Mouse (Mus musculus) hindlimb bud, embryonic 11.5 days (tissue): ENCODE results near the gene Zfyve26.
A peak's percentile ranks its signal among the peaks of the same experiment; 100 is the strongest.

ENCODE experiments used
- DNase-seq: peaks from one replicate; pipeline ENCODE4 v3.0.0-alpha.2; 2012; ENCODE audit warnings: low read depth, low spot score; ENCODE audit errors: extremely low spot score

Zfyve26 gene

DNA sequence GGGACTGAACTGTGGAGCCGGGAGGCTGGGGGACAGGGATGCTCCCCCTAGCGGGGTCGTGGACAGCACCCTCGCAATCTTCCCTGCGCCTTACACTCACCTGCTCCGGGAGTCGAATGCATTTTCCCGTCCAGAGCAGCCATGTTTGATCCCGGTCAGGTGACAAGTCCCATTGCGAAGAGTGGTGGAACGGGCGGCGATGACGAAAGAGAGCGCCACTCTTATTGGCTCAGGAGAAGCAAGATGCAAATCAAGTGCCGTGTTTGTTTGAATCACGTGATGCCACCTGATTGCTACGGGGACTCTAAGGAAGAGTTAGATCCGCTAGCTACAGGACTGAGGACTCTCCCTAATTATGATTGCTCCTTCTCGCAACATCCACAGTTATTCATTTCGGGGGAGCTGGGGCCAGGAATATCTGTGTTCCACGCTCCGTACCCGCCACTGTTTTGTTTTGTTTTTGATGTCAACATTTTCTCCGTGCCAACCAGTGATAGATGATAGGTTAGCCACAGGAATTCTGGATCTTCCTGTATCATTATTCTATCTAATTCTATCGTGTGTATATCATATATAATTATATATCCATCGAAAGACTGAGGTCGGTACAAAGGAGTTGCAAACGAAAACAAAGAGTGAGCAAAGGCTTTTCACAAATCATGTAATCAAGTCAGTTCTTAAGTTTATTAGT lies at the start of gene Zfyve26:
Gene Zfyve26 (minus strand): TSS at position 179 of the 691 bp plus-strand sequence.
- peak; percentile 88 for DNase-seq

DNA sequence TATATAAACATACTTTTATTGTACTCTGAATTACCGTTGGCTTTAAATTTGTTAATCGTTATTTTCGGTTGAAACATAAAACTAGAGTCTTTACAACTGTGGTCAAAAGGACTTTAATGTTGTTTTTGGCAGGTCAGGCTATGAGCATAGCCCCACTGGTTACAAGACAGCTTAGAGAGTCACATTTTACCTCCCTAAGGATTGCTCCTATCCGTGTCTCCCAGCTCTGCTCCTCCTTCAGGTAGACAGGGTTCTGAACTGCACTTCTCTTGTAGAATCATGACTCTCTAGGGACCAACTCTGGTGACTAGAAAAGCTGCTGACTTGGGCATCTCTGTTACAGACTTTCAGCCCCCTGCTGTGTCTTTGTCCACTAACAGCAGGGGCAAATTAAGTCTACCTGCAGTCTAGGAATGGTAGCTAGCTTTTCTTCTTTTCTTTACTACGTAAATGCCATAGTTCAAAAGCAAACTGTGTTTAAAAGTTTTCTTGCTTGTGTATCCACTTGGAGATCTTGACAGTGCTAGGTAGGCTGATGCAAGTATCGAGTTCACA lies 45.3 kb upstream of the Zfyve26 start:
- no peak for DNase-seq

DNA sequence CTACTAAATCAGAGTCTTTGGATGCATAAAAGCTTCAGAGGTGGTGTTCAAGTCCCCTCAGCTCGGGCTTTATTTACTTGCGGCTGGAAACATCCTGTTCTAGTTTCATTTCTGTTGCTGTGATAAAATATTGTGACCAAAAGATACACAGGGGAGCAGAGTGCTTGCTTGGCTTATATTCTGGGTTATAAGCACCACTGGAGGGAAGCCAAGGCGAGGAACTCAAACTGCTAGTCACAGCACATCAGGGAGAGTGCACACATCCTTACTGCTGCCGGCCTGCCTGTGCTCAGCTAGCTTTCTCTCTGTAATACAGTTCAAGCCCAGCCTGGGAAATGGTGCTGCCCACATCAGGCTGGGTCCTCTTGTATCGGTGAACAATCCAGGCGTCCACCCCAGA lies 44.4 kb upstream of the Zfyve26 start:
- DNase-seq: no peak

DNA sequence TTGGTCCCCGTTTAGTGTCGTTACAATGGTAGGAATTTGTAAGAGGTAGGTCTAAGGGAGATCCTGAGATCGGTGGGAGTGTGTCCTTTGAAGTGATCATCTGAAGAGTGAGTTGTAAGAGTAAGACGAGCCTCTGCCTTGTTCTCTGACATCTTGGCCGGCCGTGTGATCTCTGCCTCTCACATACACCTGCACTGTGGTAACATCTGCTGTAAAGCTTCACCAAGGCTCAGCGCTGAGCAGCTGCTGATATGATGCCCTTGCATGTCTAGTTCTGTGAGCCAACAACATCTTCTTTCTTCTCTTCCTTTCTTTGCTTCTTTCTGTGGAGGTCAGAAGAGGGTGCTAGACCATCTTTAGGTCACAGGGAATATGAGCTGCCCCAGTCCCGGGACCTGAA lies 42.7 kb upstream of the Zfyve26 start:
- DNase-seq: no peak

DNA sequence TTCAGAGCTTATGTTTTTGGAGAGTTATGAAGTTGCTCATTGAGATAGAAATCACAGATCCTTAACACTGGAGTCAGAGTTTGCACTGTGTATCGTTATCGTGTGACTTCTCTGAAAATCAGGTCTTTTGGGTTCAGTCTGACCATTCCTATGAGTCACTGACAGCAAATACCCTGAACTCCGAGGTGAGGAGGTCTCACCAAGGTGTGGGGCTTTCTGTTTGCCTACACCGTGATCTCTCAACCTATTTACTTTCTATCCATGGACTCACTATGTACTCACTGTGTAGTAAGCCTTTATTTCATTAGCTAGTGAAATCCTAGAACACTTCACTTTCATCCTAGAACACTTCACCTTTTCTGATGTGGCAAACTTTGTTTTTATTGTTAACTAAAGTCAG lies 35.6 kb upstream of the Zfyve26 start:
- no peak for DNase-seq

DNA sequence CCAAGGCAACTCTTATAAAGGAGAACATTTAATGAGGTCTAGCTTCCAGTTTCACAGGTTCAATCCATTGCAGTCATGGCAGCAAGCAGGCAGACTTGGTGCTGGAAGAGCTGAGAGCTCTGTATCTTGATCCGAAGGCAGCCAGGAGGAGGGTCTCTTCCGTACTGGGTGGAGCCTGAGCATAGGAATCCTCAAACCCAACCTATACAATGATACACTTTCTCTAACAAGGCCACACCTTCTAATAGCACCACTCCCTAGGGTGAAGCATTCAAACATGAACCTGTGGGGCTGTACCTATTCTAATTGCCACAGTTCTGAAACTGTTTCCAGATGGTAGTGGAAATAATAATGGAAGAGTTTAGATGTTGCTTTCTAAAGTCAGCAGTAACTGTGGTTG lies 34.5 kb upstream of the Zfyve26 start:
- no peak for DNase-seq

DNA sequence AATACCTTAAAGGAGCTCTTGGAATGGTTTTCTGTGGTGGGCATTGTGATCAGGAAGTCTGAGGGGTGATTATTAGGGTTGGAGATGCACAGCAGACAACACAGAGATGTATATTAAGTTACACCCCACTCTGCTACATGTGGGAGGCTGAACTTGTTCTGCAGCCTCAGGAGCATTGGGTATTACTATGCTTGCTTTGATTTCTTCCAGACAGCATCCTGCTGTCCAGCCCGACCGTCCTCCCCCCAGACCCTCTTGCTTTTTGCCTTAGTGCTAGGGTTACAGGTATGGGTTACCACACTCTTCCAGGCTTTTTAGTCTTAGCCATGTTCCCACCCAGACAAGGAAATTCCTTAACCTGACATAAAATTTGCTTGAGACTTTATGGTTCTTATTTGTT lies 31.8 kb upstream of the Zfyve26 start:
- no peak for DNase-seq

DNA sequence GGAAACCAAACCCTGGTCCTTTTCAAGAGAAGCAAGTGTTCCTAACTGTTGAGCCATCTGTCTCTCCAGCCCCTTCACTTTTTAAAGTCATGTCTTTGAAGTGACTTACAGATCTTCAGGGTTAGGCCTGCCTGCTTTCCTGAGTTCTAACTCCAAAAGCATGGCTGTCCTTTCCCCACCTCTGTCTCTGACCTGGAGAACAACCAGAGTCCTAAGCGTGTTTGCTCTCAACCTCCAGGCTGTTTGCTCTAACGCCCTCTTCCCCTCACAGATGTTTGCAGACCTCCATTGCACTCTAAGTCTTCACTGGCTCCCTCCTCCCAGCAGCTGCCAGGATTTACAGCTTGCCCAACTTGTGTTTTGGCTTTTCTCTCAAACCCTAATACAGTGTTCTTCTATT lies 30.6 kb upstream of the Zfyve26 start:
- no peak for DNase-seq

DNA sequence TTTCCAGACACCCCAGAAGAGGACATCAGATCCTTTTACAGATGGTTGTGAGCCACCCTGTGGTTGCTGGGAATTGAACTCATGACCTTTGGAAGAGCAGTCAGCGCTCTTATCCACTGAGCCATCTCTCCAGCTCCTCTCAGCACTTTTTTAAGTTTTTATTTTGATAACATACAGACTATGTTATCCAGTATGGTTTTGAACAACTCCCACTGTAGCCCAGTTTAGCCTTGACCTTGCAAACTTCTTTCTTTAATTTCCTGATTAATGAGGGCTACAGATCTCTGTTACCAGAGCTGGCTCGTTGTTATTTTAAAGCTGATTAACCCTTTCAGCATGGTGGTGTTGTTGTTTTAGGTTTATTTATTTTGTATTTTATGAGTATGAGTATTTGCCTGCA lies 30.1 kb upstream of the Zfyve26 start:
- DNase-seq: no peak

DNA sequence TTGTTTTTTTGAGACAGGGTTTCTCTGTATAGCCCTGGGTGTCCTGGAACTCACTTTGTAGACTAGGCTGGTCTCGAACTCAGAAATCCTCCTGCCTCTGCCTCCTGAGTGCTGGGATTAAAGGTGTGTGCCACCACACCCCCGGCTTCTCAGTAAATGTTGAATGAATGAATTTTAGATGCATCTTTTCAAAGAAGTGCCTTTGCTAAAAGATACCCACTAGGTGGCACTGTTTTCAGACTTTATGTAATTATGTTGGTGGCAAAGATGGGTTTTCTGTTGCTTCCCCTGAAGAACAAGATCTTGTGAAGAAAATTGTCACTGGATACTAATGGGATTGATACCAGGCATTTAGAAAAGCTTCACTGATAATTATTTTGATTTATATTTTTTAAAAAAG lies 26.4 kb upstream of the Zfyve26 start:
- peak; percentile 22 for DNase-seq

DNA sequence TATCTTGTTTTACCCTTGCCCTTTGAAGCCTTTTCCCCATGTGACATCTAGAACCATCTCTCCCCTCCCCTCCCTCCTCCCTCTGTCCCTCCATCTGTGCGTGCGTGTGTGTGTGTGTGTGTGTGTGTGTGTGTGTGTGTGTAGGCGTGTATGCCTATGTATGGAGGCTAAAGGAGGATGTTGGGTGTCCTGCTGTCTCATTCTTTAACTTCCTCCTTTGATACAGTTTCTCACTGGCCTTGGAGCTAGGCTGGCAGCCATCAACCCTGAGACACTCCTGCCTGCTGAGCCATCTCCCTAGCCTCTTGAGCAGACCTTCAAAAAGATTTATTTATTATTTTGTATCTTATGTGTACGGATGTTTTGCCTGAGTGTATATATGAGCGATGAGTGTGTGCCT lies 24.8 kb upstream of the Zfyve26 start:
- DNase-seq: no peak

DNA sequence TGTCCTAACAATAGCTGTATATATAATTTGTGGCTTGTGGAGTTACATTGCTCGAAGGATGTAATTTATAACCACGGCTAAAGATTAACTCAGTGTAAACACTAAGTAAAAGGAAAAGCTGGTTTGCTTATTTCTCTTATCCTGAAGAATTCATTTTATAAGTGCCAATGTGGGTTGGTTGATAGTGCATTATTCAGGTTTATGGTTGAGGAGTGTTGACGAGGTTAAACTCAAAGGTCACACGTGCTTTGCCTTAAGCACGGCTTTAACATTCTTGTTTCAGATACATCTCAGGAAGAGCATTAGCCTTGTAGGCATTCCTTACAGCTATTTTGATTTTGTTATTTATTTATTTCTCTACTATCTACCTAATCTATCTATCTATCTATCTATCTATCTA lies 21.2 kb upstream of the Zfyve26 start:
- no peak for DNase-seq

DNA sequence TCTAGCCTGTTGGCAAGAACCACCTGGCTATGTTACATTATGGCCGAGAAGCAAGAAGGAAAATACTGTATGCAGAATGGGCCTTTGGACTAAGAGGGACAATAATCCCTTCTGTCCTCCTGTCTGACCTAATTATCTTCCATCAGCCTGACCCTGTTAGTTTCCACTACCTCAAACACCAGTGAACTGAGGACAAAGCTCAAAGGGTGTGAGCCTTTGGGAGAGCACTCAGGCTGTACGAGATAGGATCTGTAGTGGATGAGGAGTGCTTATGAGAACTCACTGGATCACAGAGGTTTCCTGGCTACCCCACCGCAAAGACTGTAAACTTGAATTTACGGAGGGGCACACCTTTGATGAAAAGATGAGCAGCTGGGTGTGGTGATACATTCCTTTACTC lies 17.6 kb upstream of the Zfyve26 start:
- no peak for DNase-seq

DNA sequence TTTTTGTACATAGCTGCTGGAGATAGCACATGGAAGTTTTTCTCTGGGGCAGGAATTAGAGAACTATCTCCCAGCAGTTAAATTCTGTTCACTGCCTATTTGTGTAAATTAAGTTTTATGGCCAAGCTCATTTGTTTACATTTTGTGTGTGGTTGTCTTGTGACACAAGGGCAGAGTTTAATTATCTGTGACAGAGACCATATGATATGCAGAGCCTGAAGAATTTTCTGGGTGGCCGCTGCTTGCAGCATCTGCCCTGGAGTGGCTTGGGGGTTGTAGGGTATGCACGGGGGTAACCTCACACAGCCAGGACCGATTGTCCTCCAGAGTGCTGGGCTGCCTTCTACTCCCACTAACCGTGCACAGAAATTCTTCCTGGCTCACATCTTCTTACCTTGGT lies 9.9 kb upstream of the Zfyve26 start:
- DNase-seq: no peak

DNA sequence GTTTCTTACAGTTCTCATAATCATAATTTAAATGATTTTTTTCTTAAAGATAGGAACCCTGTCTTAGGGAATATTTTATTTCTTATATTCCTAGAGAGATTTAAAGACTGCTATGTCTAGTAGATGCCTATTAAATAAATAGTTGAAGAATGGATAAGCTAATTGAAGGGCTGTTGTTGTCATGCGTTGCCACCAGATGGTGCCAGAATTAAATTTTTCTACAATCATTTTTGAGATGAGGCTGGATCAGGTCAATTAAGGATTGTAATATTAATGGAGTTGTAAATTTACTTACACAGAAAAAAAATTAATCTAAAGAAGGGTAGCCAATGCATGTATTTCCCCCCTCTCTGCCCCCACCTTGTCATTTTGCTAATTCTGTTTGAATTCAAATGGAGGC lies 9.0 kb upstream of the Zfyve26 start:
- DNase-seq: no peak

DNA sequence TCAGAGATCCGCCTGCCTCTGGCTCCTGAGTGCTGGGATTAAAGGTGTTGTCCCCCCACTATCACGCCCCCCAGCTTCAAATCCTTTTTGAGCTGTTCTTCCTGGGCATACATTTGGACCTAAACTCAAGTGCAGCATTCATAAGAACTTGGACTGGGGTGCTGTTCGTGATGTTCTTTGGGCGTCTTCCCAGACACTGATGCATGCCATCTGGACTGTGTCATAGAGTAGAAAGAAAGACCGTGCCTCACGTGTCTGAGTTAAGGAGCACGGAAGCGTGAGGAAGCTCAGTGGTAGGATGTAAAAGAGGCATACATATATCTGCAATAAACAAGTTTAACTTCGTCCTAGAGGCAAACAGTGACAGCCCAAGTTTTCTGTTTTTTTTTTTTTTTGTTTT lies 5.7 kb upstream of the Zfyve26 start:
- no peak for DNase-seq

DNA sequence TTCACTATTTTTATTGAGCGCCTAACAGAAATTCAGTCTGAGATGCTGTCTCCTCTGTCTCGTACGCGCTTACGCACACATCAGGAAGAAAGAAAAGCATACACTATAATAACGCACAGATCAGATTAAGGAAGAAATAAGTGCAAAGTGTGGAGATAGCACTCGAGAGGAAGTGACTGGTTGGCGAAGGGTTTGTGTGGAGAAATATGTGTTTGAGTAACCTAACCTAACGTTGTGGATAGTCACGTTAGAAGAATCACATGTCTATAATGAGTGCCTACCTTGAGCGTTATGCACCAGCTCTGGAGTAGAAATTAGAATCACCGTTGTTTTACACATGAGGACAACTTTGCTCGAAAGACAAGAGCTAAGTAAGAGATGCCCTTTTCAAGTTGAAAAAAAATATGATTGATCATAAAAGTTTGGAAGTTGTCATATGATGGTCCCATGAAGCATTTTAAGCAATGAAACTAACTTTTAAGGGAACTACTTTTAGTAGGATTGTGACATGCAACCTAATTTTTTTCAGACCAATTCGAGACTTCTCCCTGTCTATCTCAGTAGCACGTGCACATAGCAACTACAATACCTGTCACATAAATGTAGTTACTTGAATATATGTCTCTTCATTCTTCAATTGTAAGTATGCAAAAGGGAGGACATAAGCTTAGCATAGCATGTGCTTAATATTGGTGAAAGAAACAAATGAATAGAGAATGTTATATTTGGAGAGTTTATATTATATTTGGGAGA lies 2.0 kb upstream of the Zfyve26 start:
- peak; percentile 12 for DNase-seq

DNA sequence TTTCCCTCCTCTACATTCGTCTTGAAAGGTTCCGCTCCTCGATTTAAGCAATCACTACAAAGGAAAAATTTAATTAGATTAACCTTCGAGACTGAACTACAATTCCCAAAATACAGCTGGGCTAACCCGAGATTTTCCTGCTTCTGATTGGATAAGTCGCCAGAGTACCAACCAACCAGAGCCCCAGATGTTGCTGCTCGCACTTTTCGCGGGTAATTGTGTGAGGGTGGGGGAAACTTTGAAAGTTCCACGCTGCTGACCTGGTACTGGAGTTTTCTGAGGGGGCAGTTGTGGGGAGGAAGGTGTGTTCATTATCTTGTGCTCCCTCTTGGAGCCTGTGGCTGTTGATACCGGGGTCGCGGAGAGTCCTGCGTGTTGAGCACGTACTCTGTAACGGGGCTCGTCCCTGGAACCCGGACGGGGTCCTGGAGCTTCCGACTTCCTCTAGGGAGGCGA lies 1.0 kb upstream of the Zfyve26 start, which contains the start of gene Rad51b:
Gene Rad51b (plus strand): TSS at position 162 of the 456 bp plus-strand sequence.
- DNase-seq: peak; percentile 84

DNA sequence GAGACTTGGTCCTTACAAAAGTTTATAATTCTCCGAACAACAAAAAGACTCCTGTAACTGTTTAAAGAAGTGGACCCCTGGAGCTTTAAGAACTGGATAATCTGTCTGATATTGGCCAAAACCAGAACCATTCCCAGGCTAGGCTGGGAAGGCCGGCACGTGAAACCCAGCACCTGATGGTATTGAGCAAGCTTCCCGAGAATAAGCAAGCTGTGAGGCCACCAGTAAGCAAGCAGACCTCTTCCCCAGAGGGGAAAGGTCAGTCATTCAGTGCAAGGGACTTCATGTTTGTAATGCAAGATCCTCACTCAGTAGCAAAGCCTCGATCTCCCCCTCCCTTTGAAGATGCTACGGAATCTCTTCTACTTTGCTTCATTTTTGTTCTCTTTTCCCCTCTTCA lies 3.2 kb downstream of the Zfyve26 start:
- no peak for DNase-seq

DNA sequence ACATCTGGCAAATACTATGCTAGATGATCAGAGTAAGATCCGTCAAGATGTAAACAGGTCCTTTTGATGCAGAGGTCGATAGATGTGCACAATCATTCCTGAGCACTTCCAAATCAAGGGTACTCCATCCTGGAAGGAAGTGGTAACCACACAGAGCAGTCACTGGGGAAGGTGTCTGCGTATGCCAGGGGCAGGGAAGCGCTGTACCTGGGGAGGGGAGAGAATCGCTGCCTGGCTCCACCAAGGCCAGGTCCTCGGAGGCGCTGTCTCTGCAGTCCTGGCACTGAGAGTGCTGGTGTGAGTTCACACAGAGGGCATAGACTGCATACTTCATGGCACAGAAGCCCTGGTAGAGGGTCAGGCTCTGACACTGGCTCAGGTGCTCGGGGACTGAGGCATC lies 13.5 kb downstream of the Zfyve26 start:
- no peak for DNase-seq

DNA sequence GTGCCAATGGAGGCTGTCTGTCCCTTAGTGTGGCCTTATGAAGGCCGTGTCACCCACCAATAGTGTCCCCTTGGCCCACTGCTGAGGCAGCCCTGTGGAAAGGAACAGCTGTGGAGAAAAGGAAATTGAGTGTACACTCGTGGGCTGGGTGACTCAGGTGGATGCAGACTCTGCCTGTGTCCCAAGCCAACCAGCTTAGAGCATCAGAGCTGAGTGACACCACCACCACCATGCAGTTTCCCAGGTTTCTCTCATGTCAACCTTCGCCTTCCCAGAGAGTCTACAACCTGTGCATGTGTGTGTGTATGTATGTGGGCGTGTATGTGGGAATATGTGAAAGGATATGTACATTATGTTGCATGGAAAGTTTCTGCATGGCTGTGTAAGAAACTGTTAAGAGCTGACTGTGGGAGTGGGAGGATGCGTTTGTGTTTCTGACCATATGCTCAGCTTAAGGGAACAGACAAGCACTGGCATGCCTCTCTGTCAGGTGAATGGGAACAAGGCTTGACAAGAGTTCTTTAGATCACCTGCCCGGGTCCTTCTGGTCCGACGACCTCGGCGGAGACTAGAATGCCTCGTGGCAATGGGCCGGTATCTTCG lies 16.5 kb downstream of the Zfyve26 start:
- no peak for DNase-seq

DNA sequence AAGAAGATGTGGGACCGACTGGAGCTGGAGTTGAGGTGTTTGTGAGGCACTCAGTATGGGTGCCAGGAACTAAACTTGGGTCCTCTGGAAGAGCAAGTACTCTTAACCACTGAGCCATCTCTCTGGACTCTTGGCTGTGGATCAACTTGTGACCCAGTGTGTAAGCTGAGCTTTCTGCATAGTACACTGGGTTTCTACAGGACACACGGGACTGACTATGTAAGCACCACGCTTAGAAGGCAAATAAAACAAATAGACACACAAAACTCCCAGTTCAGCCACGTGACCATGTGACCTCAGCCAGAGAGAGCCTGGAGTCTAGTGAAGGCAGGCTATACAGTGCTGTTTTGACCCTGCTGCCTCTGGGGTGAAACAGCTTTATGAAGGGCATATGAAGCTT lies 23.5 kb downstream of the Zfyve26 start:
- no peak for DNase-seq
